Mouse (Mus musculus) cortical plate, adult 2 months (tissue): ENCODE results near the gene Padi2.

Source experiments
- CTCF ChIP-seq: fragments of 200-500 bp; IDR thresholded peaks from 2 replicates; pipeline ENCODE4 v1.5.1; 2011; ENCODE audit warnings: mild to moderate bottlenecking, control low read depth, low read length; ENCODE audit not compliant: insufficient read depth; ENCODE audit errors: extremely low read depth
- POLR2A ChIP-seq: fragments of 200-500 bp; IDR thresholded peaks from 2 replicates; pipeline ENCODE4 v1.6.1; 2011; ENCODE audit warnings: mild to moderate bottlenecking, low read length, control low read depth; ENCODE audit not compliant: insufficient read depth; ENCODE audit errors: extremely low read depth

GRCm38 (mm10) chr4:140992215-140992614 lies 86.1 kb downstream of the Padi2 start:
- TF ChIP-seq CTCF (no peak), POLR2A (no peak)
